Mouse (Mus musculus): ENCODE data around the gene Serac1.

GRCm38 (mm10) chr17:6007101-6007780 lies 72.3 kb downstream of the Serac1 start:
- TF ChIP-seq EP300 (IDR thresholded peaks at IDR 0.05; ENCODE audit: low read depth) (no peak), CTCF (IDR thresholded peaks at IDR 0.05; ENCODE audit: low read depth) (no peak)

Data from liver, embryonic 14.5 days (tissue).